Mouse (Mus musculus) E14TG2a.4 (cell line): ENCODE measurements around the gene Lrrc71.

Experiments
- H3K27me3 ChIP-seq: 2 replicates; pipeline ENCODE4 v1.6.1; 2014; ENCODE audit warnings: low read length, control low read depth; ENCODE audit not compliant: insufficient read depth
- H3K36me3 ChIP-seq: 2 replicates; pipeline ENCODE4 v1.6.1; 2014; ENCODE audit warnings: low read length, control low read depth; ENCODE audit not compliant: insufficient read depth
- H3K4me1 ChIP-seq: replicated peaks from 2 replicates; pipeline ENCODE4 v1.6.1; 2014; ENCODE audit warnings: low read depth, low read length, control low read depth
- H3K4me3 ChIP-seq: replicated peaks from 2 replicates; pipeline ENCODE4 v1.5.1; 2014; ENCODE audit warnings: mild to moderate bottlenecking, low read length
- H3K9me3 ChIP-seq: 2 replicates; pipeline ENCODE4 v1.6.1; 2014; ENCODE audit warnings: low read length, control low read depth
- CTCF ChIP-seq: conservative IDR thresholded peaks from 2 replicates; pipeline ENCODE4 v1.5.1; 2014; ENCODE audit warnings: low read length
- NANOG ChIP-seq: IDR thresholded peaks from 2 replicates; pipeline ENCODE4 v1.6.1; 2014; ENCODE audit warnings: borderline replicate concordance, low read length, mixed read lengths
- POU5F1 ChIP-seq: IDR thresholded peaks from 2 replicates; pipeline ENCODE4 v1.6.1; 2014; ENCODE audit warnings: low read length, borderline replicate concordance

The Lrrc71 gene

DNA sequence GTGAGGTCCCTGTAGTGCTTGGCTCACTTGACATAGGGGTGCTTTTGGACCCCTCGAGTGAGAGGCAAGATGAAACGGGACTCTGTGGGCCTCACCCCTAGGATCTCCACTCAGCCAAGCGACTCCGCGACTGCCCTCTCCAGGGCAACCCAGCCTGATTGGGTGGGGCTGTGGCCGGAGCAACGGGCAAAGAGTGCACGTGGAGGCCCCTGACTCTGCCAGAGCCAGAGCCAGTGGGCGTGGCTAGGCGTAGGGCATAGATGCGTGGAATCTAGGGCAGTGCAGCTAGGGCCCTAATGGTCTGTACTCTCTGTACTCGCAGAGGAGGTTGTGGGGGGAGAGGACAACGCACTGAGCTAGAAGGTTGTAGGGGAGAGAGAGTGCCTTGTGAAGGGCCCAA is at the start of gene Lrrc71:
TSS of gene Lrrc71 (minus strand) at position 195 of the 400 bp plus-strand sequence.
- Histone ChIP-seq H3K36me3 (no peaks in the 10 kb centered on the region), H3K4me3 (peak within 1 kb of the TSS; percentile 35; the same call in 1 of the 2 replicates), H3K27me3 (peaks cover 72% of the 10 kb centered on the region), H3K9me3 (no peaks in the 10 kb centered on the region), H3K4me1 (peaks cover 32% of the 10 kb centered on the region)
- TF ChIP-seq POU5F1 (no peak), NANOG (no peak), CTCF (no peak)

DNA sequence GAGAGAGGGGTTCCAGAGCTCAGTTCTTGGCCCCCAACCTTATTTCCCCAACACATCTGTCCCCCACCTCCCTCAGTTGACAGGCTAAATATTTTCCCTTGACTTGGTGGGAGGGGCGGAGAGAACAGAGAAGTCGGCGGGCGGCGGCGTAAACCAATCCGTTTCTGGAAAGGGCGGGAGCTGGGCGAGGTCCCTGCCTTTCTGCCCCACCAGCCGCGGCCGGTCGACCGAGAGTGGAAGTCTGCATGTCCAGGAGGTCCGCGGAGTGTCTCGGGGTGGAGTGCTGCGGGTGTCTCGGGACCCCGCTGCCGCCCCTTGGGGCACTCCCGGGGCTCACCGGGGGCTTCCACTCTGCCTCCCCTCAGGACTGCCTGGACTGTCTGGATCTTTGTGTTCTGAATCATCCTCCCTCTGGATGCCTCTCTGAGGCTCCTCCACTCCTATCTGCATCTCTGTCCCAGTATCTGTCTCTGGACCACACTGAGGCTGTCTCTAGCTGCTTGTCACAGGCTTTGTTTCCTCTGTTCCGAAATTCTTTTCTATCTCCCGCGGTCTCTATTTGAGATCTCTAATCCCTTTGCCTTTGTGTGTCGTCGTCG is 48.4 kb upstream of the Lrrc71 start, which contains the start of gene Insrr:
TSS of gene Insrr (plus strand) at position 216 of the 599 bp plus-strand sequence.
- peak within 1 kb of the TSS; percentile 66 for H3K4me3 ChIP-seq
- H3K27me3 ChIP-seq: peaks cover 99% of the 10 kb centered on the region
- H3K36me3 ChIP-seq: no peaks in the 10 kb centered on the region
- no peaks in the 10 kb centered on the region for H3K9me3 ChIP-seq
- H3K4me1 ChIP-seq: peaks cover 31% of the 10 kb centered on the region
- TF ChIP-seq CTCF (no peak), POU5F1 (no peak), NANOG (no peak)

DNA sequence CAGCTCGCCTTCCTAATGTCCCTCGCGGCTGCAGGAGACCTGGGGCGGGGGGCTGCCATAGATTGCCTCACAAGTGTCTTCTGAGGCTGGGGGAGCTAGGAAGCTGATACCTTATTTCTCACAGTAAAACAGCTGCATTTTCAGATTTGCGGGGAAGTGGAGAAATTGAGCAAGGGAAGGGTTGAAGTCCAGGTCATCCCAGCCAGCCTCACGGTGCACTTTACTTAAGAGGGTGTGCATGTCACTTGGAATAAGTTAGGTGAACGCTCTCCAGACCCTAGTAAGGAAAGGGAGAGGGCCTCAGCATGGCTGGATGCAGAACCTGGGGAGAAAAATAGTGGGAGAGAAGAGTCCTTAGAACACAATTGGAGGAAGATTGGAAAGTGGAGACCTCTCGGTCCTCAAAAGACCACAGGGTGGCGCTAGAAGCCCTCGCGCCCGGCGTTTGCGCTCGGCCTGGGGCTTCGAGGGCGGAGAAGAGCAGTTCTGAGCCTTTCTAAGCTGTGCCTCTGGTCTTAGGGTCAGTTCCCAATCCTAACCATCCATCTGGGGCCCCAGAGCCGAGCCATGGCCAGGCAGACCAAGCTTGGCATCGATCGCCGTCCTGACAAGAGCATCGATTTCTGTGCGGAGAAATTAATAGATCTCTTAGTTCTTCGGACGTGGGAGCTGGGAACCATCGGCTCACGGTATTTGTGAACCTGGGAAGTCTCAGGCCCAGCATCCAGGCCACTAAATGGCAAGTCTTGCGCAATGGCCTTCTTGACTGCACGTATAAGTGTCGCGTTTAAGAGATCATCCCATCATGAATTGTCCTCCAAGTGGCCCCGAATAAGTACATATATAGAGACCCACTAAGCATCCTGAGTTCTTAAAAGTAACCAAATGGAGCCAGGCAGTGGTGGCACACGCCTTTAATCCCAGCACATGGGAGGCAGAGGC is 47.2 kb upstream of the Lrrc71 start:
- peak; percentile 71 for TF ChIP-seq CTCF
- no peak for TF ChIP-seq NANOG
- TF ChIP-seq POU5F1: no peak

DNA sequence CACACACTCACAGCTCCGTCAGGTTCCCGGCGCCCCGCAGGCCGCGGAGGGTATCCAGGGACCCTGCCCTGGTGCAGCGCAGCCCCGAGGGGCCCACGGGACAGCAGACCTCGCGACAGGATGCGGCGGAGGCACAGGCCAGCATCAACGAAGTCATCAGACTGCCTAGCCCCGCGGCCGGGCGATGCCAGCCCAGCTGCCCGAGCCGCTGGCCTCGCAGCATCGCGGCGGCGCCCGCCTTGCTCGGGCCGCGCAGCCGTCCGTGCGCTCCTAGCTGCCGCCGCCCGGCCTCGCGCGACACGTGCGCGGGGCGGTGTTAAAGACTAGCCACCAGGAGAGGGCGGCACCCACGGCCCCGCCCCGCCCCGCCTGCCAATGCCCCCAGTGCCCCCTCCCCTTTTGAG is 46.5 kb upstream of the Lrrc71 start, which contains the start of gene Ntrk1:
TSS of gene Ntrk1 (minus strand) at position 241 of the 404 bp plus-strand sequence.
- H3K9me3 ChIP-seq: no peaks in the 10 kb centered on the region
- H3K27me3 ChIP-seq: peaks cover 98% of the 10 kb centered on the region
- peak within 1 kb of the TSS; percentile 75 for H3K4me3 ChIP-seq
- no peak for TF ChIP-seq NANOG
- no peak for TF ChIP-seq CTCF
- no peak for TF ChIP-seq POU5F1
- peaks cover 32% of the 10 kb centered on the region for H3K4me1 ChIP-seq
- H3K36me3 ChIP-seq: no peaks in the 10 kb centered on the region

More for the DNA sequence above, 47.2 kb upstream of the Lrrc71 start:
- H3K4me3 ChIP-seq: peak overlapping the region; percentile 75
- peaks cover 32% of the 10 kb centered on the region for H3K4me1 ChIP-seq
- H3K36me3 ChIP-seq: no peaks in the 10 kb centered on the region
- H3K9me3 ChIP-seq: no peaks in the 10 kb centered on the region
- peaks cover 98% of the 10 kb centered on the region for H3K27me3 ChIP-seq

DNA sequence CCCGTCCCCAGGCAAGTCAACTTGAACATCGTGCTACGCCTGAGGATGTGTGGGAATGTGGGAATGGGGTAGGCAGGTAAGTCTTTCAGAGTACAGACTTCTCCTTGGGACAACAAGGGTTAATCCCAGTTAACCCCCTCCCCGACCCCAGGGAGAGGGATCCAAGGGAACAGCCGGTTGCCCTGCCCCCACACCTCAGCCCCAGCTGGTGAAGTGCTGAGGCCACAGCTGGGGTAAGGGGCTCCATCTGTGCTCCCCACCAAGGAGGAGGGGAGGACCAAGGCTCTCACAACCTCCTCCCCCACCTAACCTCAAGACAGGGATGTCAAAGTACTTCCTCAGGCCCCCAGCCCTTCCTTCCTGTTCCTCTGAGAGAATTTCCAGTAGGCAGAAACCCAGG is 41.3 kb upstream of the Lrrc71 start:
- no peaks in the 10 kb centered on the region for H3K9me3 ChIP-seq
- no peak for TF ChIP-seq POU5F1
- TF ChIP-seq CTCF: no peak
- TF ChIP-seq NANOG: no peak
- H3K4me1 ChIP-seq: peaks cover 23% of the 10 kb centered on the region
- no peaks in the 10 kb centered on the region for H3K36me3 ChIP-seq
- H3K27me3 ChIP-seq: peaks cover 94% of the 10 kb centered on the region
- no peak overlapping the region for H3K4me3 ChIP-seq

DNA sequence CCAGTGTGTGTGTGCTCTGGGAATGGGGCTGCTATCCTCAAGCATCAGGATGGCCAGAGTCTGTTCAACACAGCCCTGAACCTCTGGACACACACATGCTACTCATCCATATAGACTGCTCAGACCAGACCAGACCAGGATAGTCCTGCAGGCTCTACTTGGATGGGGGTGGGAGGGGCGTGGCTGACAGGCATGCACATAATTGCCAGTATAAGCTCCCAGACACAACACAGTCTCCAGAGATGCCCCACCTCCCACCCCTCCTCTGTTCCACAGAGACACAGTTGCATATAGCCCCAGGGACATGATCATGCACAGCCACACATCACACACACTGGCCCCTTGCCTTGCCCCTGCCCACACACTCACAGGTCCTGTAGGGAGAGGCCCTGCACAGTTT is 40.8 kb upstream of the Lrrc71 start:
- no peak overlapping the region for H3K4me3 ChIP-seq
- peaks cover 92% of the 10 kb centered on the region for H3K27me3 ChIP-seq
- no peak for TF ChIP-seq NANOG
- TF ChIP-seq CTCF: no peak
- peaks cover 18% of the 10 kb centered on the region for H3K4me1 ChIP-seq
- no peaks in the 10 kb centered on the region for H3K36me3 ChIP-seq
- H3K9me3 ChIP-seq: no peaks in the 10 kb centered on the region

DNA sequence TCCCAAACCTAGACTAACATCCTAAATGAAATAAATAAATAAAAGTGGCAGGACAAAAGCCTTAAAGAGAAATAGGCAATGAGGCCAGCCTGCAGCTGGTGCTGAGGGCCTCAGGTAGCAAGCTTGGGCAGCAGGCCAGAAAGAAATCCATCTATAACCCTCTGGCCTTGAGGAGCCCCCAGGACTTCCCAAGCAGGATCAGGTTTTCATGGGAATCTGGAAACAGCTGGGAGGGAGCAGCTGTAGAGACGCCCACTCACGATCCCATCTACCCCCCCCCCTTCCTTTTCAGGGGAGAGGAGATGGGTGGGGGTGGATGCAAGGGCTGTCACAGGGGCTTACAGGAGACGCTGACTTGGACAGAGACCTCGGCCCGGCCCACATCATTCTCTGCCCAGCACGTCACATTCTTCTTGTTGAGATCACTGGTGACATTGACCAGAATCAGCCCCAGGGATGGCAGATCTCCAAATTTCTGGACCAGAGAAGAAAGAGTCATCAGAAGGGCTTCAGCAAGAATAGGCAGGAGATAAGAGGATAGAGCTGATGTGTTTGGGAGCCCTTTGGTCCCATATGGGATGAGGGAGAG is 37.3 kb upstream of the Lrrc71 start:
- Histone ChIP-seq H3K36me3 (no peaks in the 10 kb centered on the region), H3K4me1 (peaks cover 21% of the 10 kb centered on the region), H3K9me3 (no peaks in the 10 kb centered on the region), H3K27me3 (peaks cover 92% of the 10 kb centered on the region), H3K4me3 (no peak overlapping the region)
- TF ChIP-seq NANOG: no peak
- no peak for TF ChIP-seq POU5F1
- TF ChIP-seq CTCF: no peak

DNA sequence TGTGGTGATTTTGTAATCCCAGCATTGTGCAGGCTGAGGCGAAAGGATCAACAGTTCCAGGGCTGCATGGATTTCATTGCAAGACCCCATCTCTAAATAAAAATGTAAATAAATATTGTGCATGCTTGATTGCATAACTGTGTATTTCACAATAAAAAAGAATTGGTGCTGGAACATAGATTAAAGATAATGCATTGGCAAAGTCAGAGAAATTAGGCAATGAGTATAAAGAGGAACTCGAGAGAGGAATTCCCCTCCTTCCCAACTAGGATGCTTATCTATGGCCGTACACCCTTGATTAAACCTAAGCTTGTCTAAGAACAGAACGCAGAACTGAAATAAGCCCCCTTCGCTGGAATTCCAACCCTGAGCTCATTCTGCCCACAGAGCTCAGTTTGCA is 36.7 kb upstream of the Lrrc71 start:
- Histone ChIP-seq H3K4me1 (peaks cover 21% of the 10 kb centered on the region), H3K36me3 (no peaks in the 10 kb centered on the region), H3K27me3 (peaks cover 92% of the 10 kb centered on the region), H3K9me3 (no peaks in the 10 kb centered on the region), H3K4me3 (no peak overlapping the region)
- TF ChIP-seq POU5F1 (no peak), CTCF (no peak), NANOG (no peak)
